Mouse (Mus musculus): ENCODE measurements at regions not wholly inside any gene's neighbourhood (a gene's known extent, or its start where the extent isn't known, plus 50 kb on each side); places are given as distances from the start of the nearest gene placed in this dataset.

DNA sequence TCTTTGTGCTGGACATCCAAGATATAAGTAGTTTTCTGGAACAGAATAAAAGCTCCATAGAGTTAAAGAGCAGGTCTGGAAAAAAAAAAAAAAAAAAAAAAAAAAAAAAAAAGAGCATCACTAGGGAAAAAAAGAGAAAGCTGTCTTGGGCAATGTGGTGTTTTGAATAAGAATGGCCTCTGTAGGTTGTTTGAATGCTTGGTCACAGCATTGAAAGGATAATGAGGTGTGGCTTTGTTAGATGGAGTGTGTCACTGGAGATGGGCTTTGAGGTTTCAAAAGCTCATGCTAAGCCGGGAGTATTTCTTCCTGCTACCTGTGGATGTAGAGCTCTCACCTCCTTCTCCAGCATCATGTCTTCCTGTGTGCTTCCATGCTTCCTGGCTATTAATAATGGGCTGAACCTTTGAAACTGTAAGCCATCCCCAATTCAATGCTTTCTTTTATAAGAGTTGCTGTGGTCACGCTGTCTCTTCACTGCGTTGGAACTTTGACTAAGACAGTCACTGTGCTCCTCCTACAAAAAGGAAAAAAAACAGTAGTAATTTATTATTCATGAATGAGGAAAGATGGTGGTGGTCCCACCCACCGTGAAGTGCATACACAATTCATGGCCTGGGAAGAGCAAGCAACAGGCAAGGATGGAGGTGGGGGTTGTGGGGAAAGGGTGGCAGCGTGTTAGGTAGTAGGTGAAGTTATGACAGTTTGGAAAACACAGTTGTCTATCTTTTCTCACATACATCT lies 283.2 kb upstream of the Tbc1d5 start:
- Histone ChIP-seq H3K9ac (ENCODE audit: low read length) (no peak overlapping the region), H3K4me1 (ENCODE audit: control insufficient read depth, insufficient read depth, low read length) (no peaks in the 10 kb centered on the region), H3K36me3 (ENCODE audit: control insufficient read depth, insufficient read depth, low read length) (no peaks in the 10 kb centered on the region), H3K27ac (ENCODE audit: low read depth, low read length) (no peak overlapping the region), H3K27me3 (ENCODE audit: control insufficient read depth, insufficient read depth, low read length) (no peaks in the 10 kb centered on the region), H3K9me3 (ENCODE audit: control insufficient read depth, low read length) (no peaks in the 10 kb centered on the region), H3K4me3 (ENCODE audit: low read depth, low read length) (no peak overlapping the region), H3K4me2 (ENCODE audit: low read depth) (peak overlapping the region; percentile 37)
- ATAC-seq (ENCODE audit: insufficient read depth, low FRiP score, low TSS enrichment): peak; percentile 58; the same call in 1 of the 2 replicates
- 29% methylated on average over 5 of the region's 5 CpGs for WGBS
- DNase-seq (ENCODE audit: low spot score): no peak

DNA sequence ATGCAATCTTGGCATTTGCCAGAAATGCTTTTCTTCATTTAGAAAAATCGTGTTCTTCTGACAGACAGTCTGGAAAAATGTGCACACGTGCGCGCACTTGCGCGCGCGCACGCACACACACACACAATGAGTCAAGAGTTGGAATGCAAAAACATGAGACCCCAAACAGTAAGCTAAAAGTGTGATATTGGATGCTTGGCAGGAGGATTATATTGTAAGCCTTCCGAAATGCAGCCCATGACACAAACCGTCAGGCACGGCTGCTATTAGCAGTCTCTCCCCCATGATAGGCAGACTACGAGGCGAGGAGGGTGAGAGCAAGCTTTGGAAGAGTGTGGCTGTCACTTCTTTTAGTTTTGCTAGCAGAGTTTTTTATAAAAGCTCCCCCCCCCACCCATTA lies 282.1 kb upstream of the Tbc1d5 start:
- H3K4me2 ChIP-seq (ENCODE audit: low read depth): no peak overlapping the region
- H3K9ac ChIP-seq (ENCODE audit: low read length): no peak overlapping the region
- H3K9me3 ChIP-seq (ENCODE audit: control insufficient read depth, low read length): no peaks in the 10 kb centered on the region
- H3K4me3 ChIP-seq (ENCODE audit: low read depth, low read length): no peak overlapping the region
- ATAC-seq (ENCODE audit: insufficient read depth, low FRiP score, low TSS enrichment) (no peak), DNase-seq (ENCODE audit: low spot score) (peak; percentile 15)
- no peak overlapping the region for H3K27ac ChIP-seq (ENCODE audit: low read depth, low read length)
- no peaks in the 10 kb centered on the region for H3K4me1 ChIP-seq (ENCODE audit: control insufficient read depth, insufficient read depth, low read length)
- H3K36me3 ChIP-seq (ENCODE audit: control insufficient read depth, insufficient read depth, low read length): no peaks in the 10 kb centered on the region
- H3K27me3 ChIP-seq (ENCODE audit: control insufficient read depth, insufficient read depth, low read length): no peaks in the 10 kb centered on the region
- WGBS: 51% methylated on average over 14 of the region's 14 CpGs

DNA sequence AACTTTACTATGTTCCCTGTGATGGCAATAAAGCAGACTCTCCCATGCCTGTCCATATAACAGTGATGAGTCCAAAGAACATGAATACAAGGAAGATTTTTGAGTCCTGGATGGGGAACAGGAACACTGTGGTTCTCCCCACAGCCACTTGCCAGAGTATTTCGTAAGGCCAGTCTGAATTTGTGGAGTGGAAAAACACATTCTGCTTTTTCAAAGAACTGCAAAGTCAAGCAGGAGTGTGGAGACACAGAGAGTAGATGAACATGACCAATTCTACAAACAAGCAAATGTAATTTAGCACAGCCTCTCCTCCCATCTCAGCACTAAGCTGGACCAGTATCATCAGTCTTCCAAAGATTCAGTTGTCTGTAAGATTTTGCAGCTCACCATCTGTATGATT lies 280.0 kb upstream of the Tbc1d5 start:
- 96% methylated on average over 1 of the region's 1 CpGs for WGBS
- ATAC-seq (ENCODE audit: insufficient read depth, low FRiP score, low TSS enrichment) (no peak), DNase-seq (ENCODE audit: low spot score) (no peak)
- Histone ChIP-seq H3K4me3 (ENCODE audit: low read depth, low read length) (no peak overlapping the region), H3K27me3 (ENCODE audit: control insufficient read depth, insufficient read depth, low read length) (no peaks in the 10 kb centered on the region), H3K9ac (ENCODE audit: low read length) (no peak overlapping the region), H3K36me3 (ENCODE audit: control insufficient read depth, insufficient read depth, low read length) (no peaks in the 10 kb centered on the region), H3K9me3 (ENCODE audit: control insufficient read depth, low read length) (no peaks in the 10 kb centered on the region), H3K4me1 (ENCODE audit: control insufficient read depth, insufficient read depth, low read length) (no peaks in the 10 kb centered on the region), H3K4me2 (ENCODE audit: low read depth) (no peak overlapping the region), H3K27ac (ENCODE audit: low read depth, low read length) (no peak overlapping the region)

DNA sequence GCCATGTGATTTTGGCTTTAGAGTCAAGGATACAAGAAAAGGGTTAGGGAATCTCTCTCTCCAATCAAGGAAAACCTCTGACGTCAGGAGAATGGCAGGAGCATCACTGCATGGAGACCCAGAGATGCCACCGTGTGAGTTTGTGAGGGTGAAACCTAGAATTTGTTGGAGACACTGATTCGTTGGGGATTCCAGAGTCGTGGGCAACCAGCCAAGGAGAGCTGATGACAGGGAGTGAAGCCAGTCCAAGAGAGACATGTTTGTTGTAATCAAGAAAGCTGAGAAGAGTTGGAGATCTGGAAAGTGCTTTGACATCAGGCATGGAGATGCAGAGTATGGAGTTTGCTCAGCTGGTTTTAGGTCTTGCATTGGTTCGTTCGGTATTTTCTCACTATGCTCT lies 236.6 kb upstream of the Tbc1d5 start:
- H3K27ac ChIP-seq (ENCODE audit: low read depth, low read length): no peak overlapping the region
- H3K27me3 ChIP-seq (ENCODE audit: control insufficient read depth, insufficient read depth, low read length): no peaks in the 10 kb centered on the region
- ATAC-seq (ENCODE audit: insufficient read depth, low FRiP score, low TSS enrichment) (no peak), DNase-seq (ENCODE audit: low spot score) (no peak)
- no peak overlapping the region for H3K9ac ChIP-seq (ENCODE audit: low read length)
- no peak overlapping the region for H3K4me2 ChIP-seq (ENCODE audit: low read depth)
- no peak overlapping the region for H3K4me3 ChIP-seq (ENCODE audit: low read depth, low read length)
- H3K4me1 ChIP-seq (ENCODE audit: control insufficient read depth, insufficient read depth, low read length): no peaks in the 10 kb centered on the region
- H3K9me3 ChIP-seq (ENCODE audit: control insufficient read depth, low read length): no peaks in the 10 kb centered on the region
- WGBS: 97% methylated on average over 6 of the region's 6 CpGs
- no peaks in the 10 kb centered on the region for H3K36me3 ChIP-seq (ENCODE audit: control insufficient read depth, insufficient read depth, low read length)

DNA sequence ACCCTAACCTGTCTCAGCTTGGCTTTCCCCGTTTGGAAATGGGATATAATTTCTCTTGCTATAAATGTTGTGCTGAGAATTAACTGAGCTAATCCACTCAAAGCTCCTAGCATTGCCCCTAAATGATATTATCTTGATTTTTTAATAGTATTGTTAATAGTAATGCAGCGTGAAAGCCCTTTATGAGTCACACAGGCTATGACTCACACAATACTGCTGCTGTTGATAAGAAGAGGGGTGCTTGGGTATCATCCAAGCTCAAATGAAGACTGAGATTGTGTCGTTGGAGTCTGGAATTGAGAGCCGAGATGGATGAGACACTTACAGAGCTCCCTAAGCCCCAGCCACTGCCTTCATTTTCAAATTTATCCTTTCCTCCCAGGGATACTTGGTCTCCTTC lies 235.2 kb upstream of the Tbc1d5 start:
- Histone ChIP-seq H3K9ac (ENCODE audit: low read length) (no peak overlapping the region), H3K4me1 (ENCODE audit: control insufficient read depth, insufficient read depth, low read length) (no peaks in the 10 kb centered on the region), H3K27me3 (ENCODE audit: control insufficient read depth, insufficient read depth, low read length) (no peaks in the 10 kb centered on the region), H3K4me3 (ENCODE audit: low read depth, low read length) (no peak overlapping the region), H3K4me2 (ENCODE audit: low read depth) (no peak overlapping the region), H3K36me3 (ENCODE audit: control insufficient read depth, insufficient read depth, low read length) (no peaks in the 10 kb centered on the region), H3K9me3 (ENCODE audit: control insufficient read depth, low read length) (no peaks in the 10 kb centered on the region), H3K27ac (ENCODE audit: low read depth, low read length) (no peak overlapping the region)
- no peak for ATAC-seq (ENCODE audit: insufficient read depth, low FRiP score, low TSS enrichment)
- DNase-seq (ENCODE audit: low spot score): no peak
- WGBS: 86% methylated on average over 4 of the region's 4 CpGs

DNA sequence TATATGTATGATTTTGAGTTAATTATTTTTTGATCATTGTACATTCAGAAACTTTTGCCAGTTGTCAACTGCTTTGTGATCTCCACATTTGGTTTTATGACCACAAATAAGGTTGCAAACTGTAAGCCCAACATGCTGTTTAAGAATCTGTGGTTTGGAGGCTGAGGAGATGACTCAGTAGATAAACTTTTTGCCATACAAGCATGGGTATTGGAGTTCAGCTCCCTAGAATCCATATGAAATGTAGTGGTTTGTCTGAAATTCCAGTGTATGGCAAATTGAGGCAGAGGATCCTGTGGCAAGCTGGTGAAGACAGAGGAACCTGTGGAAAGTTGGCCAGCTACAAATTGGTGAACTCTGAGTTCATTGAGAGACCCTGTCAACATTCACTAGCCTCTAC lies 234.6 kb upstream of the Tbc1d5 start:
- Histone ChIP-seq H3K36me3 (ENCODE audit: control insufficient read depth, insufficient read depth, low read length) (no peaks in the 10 kb centered on the region), H3K4me3 (ENCODE audit: low read depth, low read length) (no peak overlapping the region), H3K9ac (ENCODE audit: low read length) (no peak overlapping the region), H3K27ac (ENCODE audit: low read depth, low read length) (no peak overlapping the region), H3K4me1 (ENCODE audit: control insufficient read depth, insufficient read depth, low read length) (no peaks in the 10 kb centered on the region), H3K9me3 (ENCODE audit: control insufficient read depth, low read length) (no peaks in the 10 kb centered on the region), H3K4me2 (ENCODE audit: low read depth) (no peak overlapping the region), H3K27me3 (ENCODE audit: control insufficient read depth, insufficient read depth, low read length) (no peaks in the 10 kb centered on the region)
- DNase-seq (ENCODE audit: low spot score): no peak
- ATAC-seq (ENCODE audit: insufficient read depth, low FRiP score, low TSS enrichment): no peak

DNA sequence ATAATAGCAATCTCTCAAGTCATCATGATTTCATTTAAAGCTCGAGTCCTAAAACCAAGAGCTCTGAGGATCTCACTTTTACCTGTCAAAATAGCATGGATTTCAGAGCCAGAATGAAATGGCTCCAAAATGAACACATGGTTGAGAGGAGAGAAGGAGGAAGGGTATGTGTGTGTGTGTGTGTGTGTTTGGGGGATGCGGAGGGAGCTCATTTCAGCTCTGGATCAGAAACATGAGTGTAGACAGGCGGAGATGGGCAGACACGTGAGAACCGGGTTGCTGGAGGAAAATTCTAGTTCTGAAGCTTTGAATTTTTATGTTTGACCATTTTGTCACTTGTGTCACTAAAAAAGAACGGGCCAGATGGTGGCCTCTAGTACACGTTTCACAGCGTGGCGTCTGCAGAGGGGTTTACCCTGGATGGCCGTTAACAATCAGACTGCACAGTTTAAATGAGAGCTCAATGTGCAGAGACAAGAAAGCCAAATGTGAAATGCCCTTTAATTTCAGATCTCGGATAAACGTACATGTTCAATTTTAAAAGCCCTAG lies 232.5 kb upstream of the Tbc1d5 start:
- WGBS: 87% methylated on average over 12 of the region's 12 CpGs
- Histone ChIP-seq H3K4me2 (ENCODE audit: low read depth) (no peak overlapping the region), H3K4me1 (ENCODE audit: control insufficient read depth, insufficient read depth, low read length) (no peaks in the 10 kb centered on the region), H3K9ac (ENCODE audit: low read length) (no peak overlapping the region), H3K9me3 (ENCODE audit: control insufficient read depth, low read length) (no peaks in the 10 kb centered on the region), H3K36me3 (ENCODE audit: control insufficient read depth, insufficient read depth, low read length) (no peaks in the 10 kb centered on the region), H3K27ac (ENCODE audit: low read depth, low read length) (no peak overlapping the region), H3K27me3 (ENCODE audit: control insufficient read depth, insufficient read depth, low read length) (no peaks in the 10 kb centered on the region), H3K4me3 (ENCODE audit: low read depth, low read length) (no peak overlapping the region)
- DNase-seq (ENCODE audit: low spot score) (no peak), ATAC-seq (ENCODE audit: insufficient read depth, low FRiP score, low TSS enrichment) (no peak)

DNA sequence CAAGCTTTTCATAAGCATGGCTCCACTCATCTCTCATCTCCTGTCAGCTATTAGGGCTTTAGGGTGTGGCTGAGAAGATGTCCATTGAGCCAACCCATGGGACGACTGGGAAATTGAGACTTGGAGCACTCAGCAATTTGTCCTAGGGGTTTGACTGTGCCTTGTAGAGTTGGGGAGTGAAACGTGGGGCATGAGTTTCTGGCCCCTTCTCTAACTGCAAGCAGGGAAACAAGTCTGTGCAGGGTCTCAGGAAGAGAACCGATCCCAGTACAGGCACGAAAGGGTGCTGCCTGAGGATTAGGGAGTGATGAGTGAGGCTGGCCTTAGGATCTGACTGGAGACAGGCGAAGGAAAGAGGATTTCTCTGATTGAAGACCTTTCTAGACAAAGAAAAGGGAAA lies 229.7 kb upstream of the Tbc1d5 start:
- Histone ChIP-seq H3K36me3 (ENCODE audit: control insufficient read depth, insufficient read depth, low read length) (no peaks in the 10 kb centered on the region), H3K9ac (ENCODE audit: low read length) (no peak overlapping the region), H3K27me3 (ENCODE audit: control insufficient read depth, insufficient read depth, low read length) (no peaks in the 10 kb centered on the region), H3K4me3 (ENCODE audit: low read depth, low read length) (no peak overlapping the region), H3K4me2 (ENCODE audit: low read depth) (no peak overlapping the region), H3K27ac (ENCODE audit: low read depth, low read length) (no peak overlapping the region), H3K9me3 (ENCODE audit: control insufficient read depth, low read length) (no peaks in the 10 kb centered on the region), H3K4me1 (ENCODE audit: control insufficient read depth, insufficient read depth, low read length) (no peaks in the 10 kb centered on the region)
- 66% methylated on average over 5 of the region's 5 CpGs for WGBS
- ATAC-seq (ENCODE audit: insufficient read depth, low FRiP score, low TSS enrichment): no peak
- DNase-seq (ENCODE audit: low spot score): no peak

DNA sequence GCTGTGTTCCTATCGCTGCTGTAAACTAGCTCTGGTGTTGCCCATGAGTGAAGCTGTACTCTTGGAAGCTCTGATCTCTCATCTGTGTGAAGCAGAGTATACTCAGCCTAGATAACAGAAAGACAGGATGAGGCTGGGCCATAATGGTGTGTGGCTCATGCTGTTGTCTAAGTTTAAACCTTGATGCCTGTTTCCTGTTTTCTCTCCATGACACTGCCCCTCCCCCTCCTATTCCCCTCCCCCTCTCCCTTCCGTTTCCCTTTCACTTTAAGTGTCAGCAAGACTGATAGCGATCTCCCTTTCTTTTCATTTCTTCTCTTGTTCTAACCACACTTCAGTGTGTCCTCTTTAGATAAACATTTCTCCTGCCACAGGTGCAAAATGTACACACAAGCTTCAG lies 229.2 kb upstream of the Tbc1d5 start:
- Histone ChIP-seq H3K4me1 (ENCODE audit: control insufficient read depth, insufficient read depth, low read length) (no peaks in the 10 kb centered on the region), H3K4me2 (ENCODE audit: low read depth) (no peak overlapping the region), H3K9me3 (ENCODE audit: control insufficient read depth, low read length) (no peaks in the 10 kb centered on the region), H3K36me3 (ENCODE audit: control insufficient read depth, insufficient read depth, low read length) (no peaks in the 10 kb centered on the region), H3K27ac (ENCODE audit: low read depth, low read length) (no peak overlapping the region), H3K27me3 (ENCODE audit: control insufficient read depth, insufficient read depth, low read length) (no peaks in the 10 kb centered on the region), H3K9ac (ENCODE audit: low read length) (no peak overlapping the region), H3K4me3 (ENCODE audit: low read depth, low read length) (no peak overlapping the region)
- DNase-seq (ENCODE audit: low spot score): no peak
- whole genome bisulfite sequencing: 71% methylated on average over 3 of the region's 3 CpGs
- no peak for ATAC-seq (ENCODE audit: insufficient read depth, low FRiP score, low TSS enrichment)
